Mouse (Mus musculus) urinary bladder, postnatal 0 days (tissue): ENCODE results near the gene Epha1. TPM values are rescaled to one million over a fixed set of nuclear protein-coding genes. Genes with fewer than 3 reads are reported as not detected.

Experiments
- polyA plus RNA-seq: library from polyadenylated mRNA; unstranded; fragments of >200 nt; fragmentation: Nextera tagmentation; extraction: Ambion mirVana; gene quantifications from 2 replicates; pipeline ENCODE4 v1.2.1, GENCODE M21; 2015

Gene Epha1
- 11.4 and 12.5 TPM in 2 replicates for polyA plus RNA-seq

DNA sequence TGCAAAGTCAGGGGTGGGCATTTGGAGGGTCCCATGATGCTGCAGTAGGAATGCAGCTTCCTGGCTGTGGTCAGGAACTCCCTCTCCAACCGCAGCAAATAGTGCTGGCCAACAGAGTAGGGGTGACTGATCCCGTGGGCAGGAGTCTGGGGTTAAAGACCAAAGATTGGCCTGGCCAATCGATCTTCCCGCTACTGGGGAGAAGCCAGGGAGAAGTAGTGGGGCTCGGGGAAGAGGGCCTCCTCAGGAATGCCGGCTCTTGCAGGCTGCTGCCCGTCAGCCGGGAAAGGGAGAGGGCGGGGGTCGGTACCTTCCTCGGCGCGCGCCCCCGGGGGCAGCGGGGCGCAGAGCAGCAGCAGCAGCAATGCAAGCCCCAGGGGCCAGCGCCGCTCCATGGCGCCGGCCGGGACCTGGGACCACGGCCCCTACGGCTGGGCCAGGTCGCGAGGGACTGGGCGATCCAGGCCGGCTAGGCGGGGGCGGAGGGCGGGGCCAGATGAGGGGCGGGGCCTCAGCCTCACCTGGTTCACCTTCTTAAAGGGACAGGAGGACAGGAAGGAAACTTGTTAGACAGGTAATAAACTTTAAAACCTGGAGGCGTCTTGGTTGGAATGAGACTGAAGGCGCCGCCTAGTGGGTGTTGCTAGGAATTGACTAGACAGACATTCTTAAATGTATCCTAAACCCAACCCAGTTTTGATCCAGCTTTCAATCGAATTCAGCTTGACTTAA is at the start of gene Epha1:
Gene Epha1, minus strand, starts transcription at position 453 of the 732 bp plus-strand sequence.

DNA sequence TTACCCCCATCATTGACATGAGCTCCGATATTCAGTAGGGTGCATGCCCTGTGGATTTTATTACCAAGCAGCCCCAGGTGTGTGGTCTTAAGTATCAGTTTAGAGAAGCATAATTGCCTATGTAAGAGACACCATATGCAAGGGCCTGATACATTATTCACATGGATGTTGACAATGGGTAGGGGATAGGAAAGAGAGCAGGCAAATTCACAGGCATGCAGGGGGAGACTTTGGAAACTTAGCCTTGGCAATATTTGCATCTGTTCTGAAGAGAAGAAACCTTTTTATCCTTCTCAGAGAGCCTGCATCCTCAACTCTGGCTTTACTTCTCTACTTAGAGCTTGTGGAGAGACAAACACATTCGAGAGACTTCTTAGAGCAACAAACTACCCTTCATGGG is 32.1 kb upstream of the Epha1 start, which contains the start of gene Tas2r135:
Gene Tas2r135, plus strand, starts transcription at position 301 of the 400 bp plus-strand sequence.

DNA sequence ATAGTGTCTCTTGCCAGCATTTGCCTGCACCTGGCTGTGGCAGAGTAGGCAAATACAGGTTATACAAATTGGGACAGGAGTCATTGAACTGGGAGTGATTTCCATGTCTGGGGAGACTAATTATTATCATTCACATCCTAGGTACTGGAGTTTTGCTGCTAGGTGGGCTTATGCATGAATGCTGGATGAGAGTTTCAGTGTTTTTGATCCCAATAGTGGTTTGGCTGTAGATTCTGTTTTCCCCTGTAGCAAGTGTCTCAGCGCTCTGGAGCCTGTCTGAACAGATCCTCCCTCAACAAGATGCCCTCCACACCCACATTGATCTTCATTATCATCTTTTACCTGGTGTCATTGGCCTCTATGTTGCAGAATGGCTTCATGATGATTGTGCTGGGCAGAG is 26.9 kb upstream of the Epha1 start, which contains the start of gene Tas2r143:
Gene Tas2r143, plus strand, starts transcription at position 301 of the 400 bp plus-strand sequence.

DNA sequence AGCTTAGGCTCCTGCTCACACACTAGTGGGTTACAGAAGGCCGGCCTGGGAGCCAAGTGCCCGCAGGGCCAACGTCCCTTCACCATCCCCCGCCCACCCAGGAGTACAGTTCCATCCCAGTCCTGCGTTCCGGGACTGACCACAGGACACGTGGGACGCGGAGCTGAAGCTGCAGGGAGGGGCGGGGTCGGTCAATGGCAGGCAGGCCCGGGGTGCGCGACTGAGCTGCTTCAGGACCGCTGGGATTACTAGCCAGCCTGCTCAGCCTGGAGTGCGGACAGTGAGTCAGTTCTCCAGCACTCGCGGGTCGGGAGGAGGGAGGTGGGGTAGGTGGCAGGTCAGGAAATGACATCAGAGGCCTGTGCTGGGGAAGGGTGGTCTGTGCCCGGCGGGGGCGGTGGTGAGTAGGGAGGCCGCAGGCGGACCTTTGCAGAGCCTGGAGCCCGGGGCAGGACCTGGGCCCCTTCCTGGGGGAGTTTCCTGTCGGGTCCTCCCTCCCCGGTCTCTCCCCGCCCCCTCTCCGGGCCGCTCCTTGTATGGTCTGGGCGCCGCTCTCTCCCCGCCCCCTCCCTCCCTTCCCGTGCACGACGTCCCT is 23.5 kb downstream of the Epha1 start, which contains the start of gene Zyx:
Gene Zyx, plus strand, starts transcription at position 205 of the 595 bp plus-strand sequence.

DNA sequence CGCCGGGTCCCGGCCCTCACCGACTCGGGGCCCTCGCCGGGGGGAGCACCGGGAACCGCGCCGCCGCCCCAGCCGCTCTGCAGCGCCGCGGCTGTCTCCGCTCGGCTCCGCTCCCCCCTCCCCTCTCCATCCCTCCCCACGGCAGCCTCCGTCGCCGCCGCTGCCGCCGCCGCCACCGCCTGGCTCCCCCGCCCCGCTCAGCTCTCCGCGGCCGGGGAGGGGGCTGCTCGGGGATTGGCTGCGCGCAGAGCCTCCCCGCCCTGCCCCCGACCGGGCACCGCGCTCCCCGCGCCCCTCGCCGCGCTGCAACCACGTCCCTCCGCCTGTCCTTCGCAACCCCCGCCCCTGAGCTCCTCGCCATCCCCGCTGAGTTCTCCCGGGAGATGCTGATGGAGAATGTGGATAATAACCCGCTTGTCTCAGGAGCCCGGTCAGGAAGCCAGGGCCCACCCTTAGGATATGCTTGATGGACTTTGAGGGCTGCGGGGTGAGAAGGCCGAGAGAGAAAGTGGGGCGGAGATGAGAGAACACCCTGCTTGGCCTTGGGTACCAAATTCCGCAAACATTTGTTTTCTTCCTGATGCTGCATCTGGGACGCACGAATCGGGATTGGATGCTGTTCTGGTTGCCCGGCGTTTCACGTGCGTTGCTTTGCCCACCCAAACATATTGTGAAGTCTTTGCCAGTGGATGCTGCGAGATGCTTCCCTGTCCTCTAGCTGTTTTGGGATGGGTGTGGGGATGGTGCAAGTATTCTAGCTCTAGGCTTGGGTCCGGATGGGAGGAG is 48.4 kb downstream of the Epha1 start, which contains the start of gene Fam131b:
Gene Fam131b, minus strand, starts transcription at position 162 of the 786 bp plus-strand sequence.

Other genes starting within 250 kb of the Epha1 start
- gene Tas2r139, start 232.3 kb downstream of the Epha1 start, polyA plus RNA-seq = not detected in 2 replicates
- not detected in 2 replicates for gene Tas2r144, start 157.9 kb downstream of the Epha1 start, polyA plus RNA-seq
- gene Gstk1, start 127.3 kb downstream of the Epha1 start, polyA plus RNA-seq = 12.8 and 13.9 TPM in 2 replicates
- gene Tmem139, start 111.3 kb downstream of the Epha1 start, polyA plus RNA-seq = 1.3 and 1.8 TPM in 2 replicates
- gene Casp2, start 108.3 kb downstream of the Epha1 start, polyA plus RNA-seq = 16.1 and 16.6 TPM in 2 replicates
- gene Clcn1, start 86.6 kb downstream of the Epha1 start, polyA plus RNA-seq = not detected in 2 replicates
- 0.08 and 0.11 TPM in 2 replicates for gene Fam131b, start 48.6 kb downstream of the Epha1 start, polyA plus RNA-seq
- gene Zyx, start 23.6 kb downstream of the Epha1 start, polyA plus RNA-seq = 195 and 229 TPM in 2 replicates
- not detected in 2 replicates for gene Tas2r143, start 27.0 kb upstream of the Epha1 start, polyA plus RNA-seq
- gene Tas2r135, start 32.2 kb upstream of the Epha1 start, polyA plus RNA-seq = not detected in 2 replicates
- not detected in 2 replicates for gene Tas2r126, start 61.3 kb upstream of the Epha1 start, polyA plus RNA-seq
- gene Olfr458, start 91.9 kb upstream of the Epha1 start, polyA plus RNA-seq = 0.07 TPM in 1 of 2 replicates, not detected in the other
- gene Olfr457, start 103.1 kb upstream of the Epha1 start, polyA plus RNA-seq = 0.05 TPM in 1 of 2 replicates, not detected in the other
- 0.12 TPM in 1 of 2 replicates, not detected in the other for gene Olfr456, start 113.9 kb upstream of the Epha1 start, polyA plus RNA-seq
- gene Olfr455, start 174.3 kb upstream of the Epha1 start, polyA plus RNA-seq = not detected in 2 replicates
- not detected in 2 replicates for gene Tcaf3, start 224.4 kb upstream of the Epha1 start, polyA plus RNA-seq